Mouse (Mus musculus): ENCODE measurements around the gene Adat1.

- no peak for TF ChIP-seq ZC3H11A (IDR thresholded peaks at IDR 0.05; ENCODE audit: borderline replicate concordance, low read depth, low read length)
- TF ChIP-seq MAFK (IDR thresholded peaks at IDR 0.05; ENCODE audit: insufficient read depth, low read depth, low read length), result no peak
- TF ChIP-seq ZNF384 (IDR thresholded peaks at IDR 0.05; ENCODE audit: low read depth, low read length), result no peak
- TF ChIP-seq HCFC1 (IDR thresholded peaks at IDR 0.05; ENCODE audit: borderline replicate concordance, insufficient read depth, low read length), result no peak
- no peak for TF ChIP-seq CHD2 (IDR thresholded peaks at IDR 0.05; ENCODE audit: low read depth, low read length)
These were observed 37.1 kb downstream of the Adat1 start for GRCm38 (mm10) chr8:111954844-111955594.

Measured in ES-E14 (cell line).